Mouse (Mus musculus): ENCODE measurements at regions not wholly inside any gene's neighbourhood (a gene's known extent, or its start where the extent isn't known, plus 50 kb on each side); places are given as distances from the start of the nearest gene placed in this dataset.

GRCm38 (mm10) chr4:10357572-10357971, 516.7 kb upstream of the 2610301B20Rik start:
- no peak for TF ChIP-seq CTCF (IDR thresholded peaks at IDR 0.05; ENCODE audit: borderline replicate concordance, extremely low read depth, insufficient read depth, insufficient read length)
- TF ChIP-seq POLR2A (IDR thresholded peaks at IDR 0.05; ENCODE audit: borderline replicate concordance, extremely low read depth, insufficient read depth, insufficient read length, poor library complexity, severe bottlenecking), result no peak
